Mouse (Mus musculus): Measurements from ENCODE around the gene Rhbdl1.
"Not testable (repeated sequence)": the region's sequence is repeated elsewhere in the genome, so short reads cannot be mapped to it uniquely, and the experiment has no call there.

The Rhbdl1 gene

GRCm38 (mm10) chr17:25825984-25826570, 11.0 kb downstream of the Rhbdl1 start:
- DNase-seq, result peak in 1 of 2 experiments; percentile 29

- DNase-seq, result peak in 1 of 2 experiments; percentile 23
These were observed 11.8 kb downstream of the Rhbdl1 start for GRCm38 (mm10) chr17:25825311-25825710.

- peak in 1 of 2 experiments; percentile 19 for DNase-seq
These were observed 12.5 kb downstream of the Rhbdl1 start for GRCm38 (mm10) chr17:25824362-25825142.

- DNase-seq, result peak; percentile 77 to 83
These were observed 13.6 kb downstream of the Rhbdl1 start, which contains the start of gene Wdr24 for GRCm38 (mm10) chr17:25823452-25823851. Gene Wdr24 (plus strand): TSS chr17:25823627.

GRCm38 (mm10) chr17:25818851-25819780, 18.0 kb downstream of the Rhbdl1 start:
- DNase-seq, result peak in 1 of 2 experiments; percentile 30

- peak in 1 of 2 experiments; percentile 11 for DNase-seq
These were observed 19.4 kb downstream of the Rhbdl1 start for GRCm38 (mm10) chr17:25817662-25818061.

- peak; percentile 76 to 80 for DNase-seq
These were observed 23.6 kb downstream of the Rhbdl1 start for GRCm38 (mm10) chr17:25813471-25813870.

- DNase-seq, result no peak
These were observed 26.2 kb downstream of the Rhbdl1 start for GRCm38 (mm10) chr17:25810890-25811289.

- DNase-seq, result peak; percentile 81 to 84
These were observed 27.3 kb downstream of the Rhbdl1 start for GRCm38 (mm10) chr17:25809606-25810340.

- DNase-seq, result peak; percentile 97 to 98
These were observed 28.1 kb downstream of the Rhbdl1 start, which contains the start of gene Fbxl16 for GRCm38 (mm10) chr17:25808789-25809605. Gene Fbxl16 (plus strand): TSS chr17:25809085.

GRCm38 (mm10) chr17:25808028-25808427, 29.1 kb downstream of the Rhbdl1 start:
- DNase-seq, result no peak

- DNase-seq, result not testable (repeated sequence)
These were observed 29.6 kb downstream of the Rhbdl1 start for GRCm38 (mm10) chr17:25807452-25807851.

GRCm38 (mm10) chr17:25806507-25806906, 30.6 kb downstream of the Rhbdl1 start:
- DNase-seq, result no peak

GRCm38 (mm10) chr17:25802825-25803517, 34.1 kb downstream of the Rhbdl1 start:
- peak in 1 of 2 experiments; percentile 59 for DNase-seq

- DNase-seq, result peak; percentile 71 to 79
These were observed 36.1 kb downstream of the Rhbdl1 start for GRCm38 (mm10) chr17:25801029-25801428.

GRCm38 (mm10) chr17:25796951-25797369, 40.1 kb downstream of the Rhbdl1 start, which contains the start of gene Metrn:
Gene Metrn (minus strand): TSS chr17:25797136.
- peak; percentile 67 to 82 for DNase-seq

- peak; percentile 19 to 53 for DNase-seq
These were observed 40.8 kb downstream of the Rhbdl1 start for GRCm38 (mm10) chr17:25796211-25796771.

GRCm38 (mm10) chr17:25795609-25796092, 41.4 kb downstream of the Rhbdl1 start, which contains the start of gene AC134908.4:
Gene AC134908.4 (minus strand): TSS chr17:25795659.
- peak; percentile 22 to 50 for DNase-seq

GRCm38 (mm10) chr17:25794998-25795397, 42.1 kb downstream of the Rhbdl1 start:
- no peak for DNase-seq

GRCm38 (mm10) chr17:25794197-25794596, 42.9 kb downstream of the Rhbdl1 start:
- peak in 1 of 2 experiments; percentile 45 for DNase-seq

Measured in cerebellum, postnatal 25 days (tissue).